Mouse (Mus musculus): ENCODE results near the gene Herc4. TPM values are rescaled to one million over a fixed set of nuclear protein-coding genes. Genes with fewer than 3 reads are reported as not detected.
A peak's percentile ranks its signal among the peaks of the same experiment; 100 is the strongest.

The Herc4 gene
- polyA plus RNA-seq, 1 experiment from 2014 or later = 40.9 TPM

DNA sequence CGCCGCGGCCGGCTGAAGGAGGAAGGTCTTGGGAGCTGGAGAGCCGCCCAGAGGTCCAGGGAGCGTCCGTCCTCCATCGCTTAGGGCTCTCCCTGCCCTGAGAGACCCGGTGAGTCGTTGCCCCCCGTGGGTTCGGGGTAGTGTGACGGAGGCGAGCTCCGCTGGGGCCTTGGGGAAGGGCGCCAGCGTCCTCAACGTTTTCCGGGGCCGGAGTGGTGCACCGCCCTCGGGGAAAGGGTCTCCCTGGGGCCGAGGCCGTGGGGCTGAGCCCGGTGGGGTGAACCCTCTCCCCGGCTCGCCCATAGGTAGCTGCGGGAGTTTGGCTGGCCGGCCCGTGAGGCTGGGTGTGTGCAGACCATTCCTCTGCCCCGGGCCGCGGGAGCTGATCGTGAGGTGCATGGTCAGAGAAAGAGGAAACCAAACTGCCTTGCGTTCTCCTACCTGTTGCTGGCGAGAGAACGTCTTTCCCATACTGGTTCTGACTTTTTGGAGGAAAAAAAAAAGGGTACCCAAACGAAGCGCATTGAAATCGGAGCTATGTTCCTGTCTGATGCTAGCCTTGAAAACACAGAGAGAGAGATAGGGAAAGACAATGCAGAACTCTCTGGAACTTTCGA is 553 bp downstream of the Herc4 start:
- H3K9ac ChIP-seq (ENCODE audit: low read length) = peak overlapping the region; percentile 95
- H3K4me1 ChIP-seq (replicated peaks; ENCODE audit: control insufficient read depth, insufficient read depth, low read length) = peaks cover 7% of the 10 kb centered on the region
- peak overlapping the region; percentile 86 for H3K4me3 ChIP-seq (ENCODE audit: low read length)
- under 1% methylated on average over 40 of the region's 41 CpGs for WGBS
- H3K36me3 ChIP-seq (ENCODE audit: control insufficient read depth, insufficient read depth, low read length) = no peaks in the 10 kb centered on the region
- no peaks in the 10 kb centered on the region for H3K9me3 ChIP-seq (ENCODE audit: control insufficient read depth, low read length)
- H3K27me3 ChIP-seq (ENCODE audit: control insufficient read depth, insufficient read depth, low read depth, low read length) = no peaks in the 10 kb centered on the region
- peak overlapping the region; percentile 96 for H3K27ac ChIP-seq (ENCODE audit: low read length)
- peak overlapping the region; percentile 60 for H3K4me2 ChIP-seq (ENCODE audit: low read depth, low read length)
- ATAC-seq (ENCODE audit: low read depth) = peak; percentile 80

DNA sequence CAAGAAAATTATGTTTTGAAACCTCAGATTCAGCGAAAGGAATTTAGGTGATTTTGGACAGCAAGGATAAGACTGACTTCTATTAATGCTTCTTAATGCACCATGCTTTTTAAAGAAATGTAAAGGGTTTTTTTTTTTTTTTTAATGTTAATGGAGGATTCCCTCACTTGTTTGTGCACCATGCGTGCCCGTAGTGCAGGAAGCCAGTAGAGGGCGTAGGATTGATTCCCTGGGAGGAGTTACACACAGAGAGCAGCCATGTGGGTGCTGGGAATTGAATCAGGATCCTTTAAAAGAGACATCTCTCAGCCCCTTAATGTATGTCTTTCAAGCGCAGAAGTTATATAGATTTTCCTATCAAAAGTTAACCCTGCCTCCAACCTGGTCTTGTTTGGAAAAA is 1.1 kb downstream of the Herc4 start:
- 12% methylated on average over 5 of the region's 5 CpGs for WGBS
- peak overlapping the region; percentile 86 for H3K4me3 ChIP-seq (ENCODE audit: low read length)
- H3K4me1 ChIP-seq (replicated peaks; ENCODE audit: control insufficient read depth, insufficient read depth, low read length) = peaks cover 7% of the 10 kb centered on the region
- H3K9me3 ChIP-seq (ENCODE audit: control insufficient read depth, low read length) = no peaks in the 10 kb centered on the region
- H3K36me3 ChIP-seq (ENCODE audit: control insufficient read depth, insufficient read depth, low read length) = no peaks in the 10 kb centered on the region
- peak overlapping the region; percentile 96 for H3K27ac ChIP-seq (ENCODE audit: low read length)
- peak overlapping the region; percentile 60 for H3K4me2 ChIP-seq (ENCODE audit: low read depth, low read length)
- H3K9ac ChIP-seq (ENCODE audit: low read length) = peak overlapping the region; percentile 95
- no peak for ATAC-seq (ENCODE audit: low read depth)
- no peaks in the 10 kb centered on the region for H3K27me3 ChIP-seq (ENCODE audit: control insufficient read depth, insufficient read depth, low read depth, low read length)

DNA sequence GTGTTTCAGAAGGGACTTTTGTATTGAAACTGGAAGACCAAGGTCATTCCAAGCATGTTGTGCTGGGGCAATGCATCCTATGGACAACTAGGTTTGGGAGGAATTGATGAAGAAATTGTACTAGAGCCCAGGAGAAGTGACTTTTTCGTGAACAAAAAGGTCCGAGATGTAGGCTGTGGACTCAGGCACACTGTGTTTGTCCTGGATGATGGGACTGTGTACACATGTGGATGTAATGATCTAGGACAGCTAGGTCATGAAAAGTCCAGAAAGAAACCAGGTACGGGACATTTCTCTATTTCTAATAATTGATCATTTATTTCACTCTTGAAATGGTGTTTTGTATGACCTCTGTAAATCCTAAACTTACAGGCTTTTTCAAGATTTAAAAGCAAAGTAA is 2.2 kb downstream of the Herc4 start:
- H3K4me3 ChIP-seq (ENCODE audit: low read length) = no peak overlapping the region
- 89% methylated on average over 3 of the region's 3 CpGs for WGBS
- no peak overlapping the region for H3K27ac ChIP-seq (ENCODE audit: low read length)
- H3K9ac ChIP-seq (ENCODE audit: low read length) = no peak overlapping the region
- H3K27me3 ChIP-seq (ENCODE audit: control insufficient read depth, insufficient read depth, low read depth, low read length) = no peaks in the 10 kb centered on the region
- no peaks in the 10 kb centered on the region for H3K9me3 ChIP-seq (ENCODE audit: control insufficient read depth, low read length)
- H3K36me3 ChIP-seq (ENCODE audit: control insufficient read depth, insufficient read depth, low read length) = peaks cover 4% of the 10 kb centered on the region; the same call in 1 of the 2 replicates
- no peak for ATAC-seq (ENCODE audit: low read depth)
- no peak overlapping the region for H3K4me2 ChIP-seq (ENCODE audit: low read depth, low read length)
- H3K4me1 ChIP-seq (replicated peaks; ENCODE audit: control insufficient read depth, insufficient read depth, low read length) = peaks cover 7% of the 10 kb centered on the region

DNA sequence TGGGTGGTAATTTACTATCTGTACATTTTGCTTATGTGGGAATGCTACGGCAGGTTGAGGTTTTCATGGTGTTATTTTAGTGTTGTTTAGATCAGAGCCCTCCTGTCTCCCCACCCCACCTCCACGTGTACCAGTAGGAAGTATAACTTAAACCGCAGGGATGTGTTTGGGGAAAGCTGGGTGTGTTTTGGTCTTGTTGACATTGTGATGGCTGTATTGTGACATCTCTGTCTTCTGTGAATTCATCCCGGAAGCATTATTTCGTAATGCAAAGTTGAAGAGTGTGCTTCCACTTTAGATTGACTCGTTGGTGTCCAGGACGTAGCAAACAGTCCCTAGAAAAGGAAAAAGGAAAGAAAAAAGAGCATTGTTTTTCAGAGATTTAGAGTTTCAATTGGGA is 3.8 kb downstream of the Herc4 start:
- Histone ChIP-seq H3K4me1 (replicated peaks; ENCODE audit: control insufficient read depth, insufficient read depth, low read length) (peaks cover 6% of the 10 kb centered on the region), H3K4me3 (ENCODE audit: low read length) (no peak overlapping the region), H3K36me3 (ENCODE audit: control insufficient read depth, insufficient read depth, low read length) (peaks cover 4% of the 10 kb centered on the region; the same call in 1 of the 2 replicates), H3K27me3 (ENCODE audit: control insufficient read depth, insufficient read depth, low read depth, low read length) (no peaks in the 10 kb centered on the region), H3K9ac (ENCODE audit: low read length) (no peak overlapping the region), H3K9me3 (ENCODE audit: control insufficient read depth, low read length) (no peaks in the 10 kb centered on the region), H3K4me2 (ENCODE audit: low read depth, low read length) (no peak overlapping the region), H3K27ac (ENCODE audit: low read length) (no peak overlapping the region)
- ATAC-seq (ENCODE audit: low read depth) = no peak
- WGBS = 63% methylated on average over 7 of the region's 7 CpGs

DNA sequence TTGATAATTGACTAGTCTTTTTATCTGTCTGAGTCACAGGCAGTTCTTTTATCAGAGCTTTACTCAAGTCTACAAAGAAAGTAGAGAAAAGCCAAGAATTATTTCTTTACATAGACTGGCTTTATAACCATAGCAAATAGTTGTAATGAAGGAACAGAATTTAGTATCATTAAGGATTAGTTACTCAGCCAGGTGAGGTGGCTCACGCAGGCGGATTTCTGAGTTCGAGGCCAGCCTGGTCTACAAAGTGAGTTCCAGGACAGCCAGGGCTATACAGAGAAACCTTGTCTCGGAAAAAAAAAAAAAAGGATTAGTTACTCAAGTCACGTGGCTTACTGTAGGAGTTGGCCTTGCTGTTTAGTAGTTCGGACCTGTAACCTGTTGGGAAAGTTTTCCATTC is 4.8 kb downstream of the Herc4 start:
- Histone ChIP-seq H3K36me3 (ENCODE audit: control insufficient read depth, insufficient read depth, low read length) (peaks cover 4% of the 10 kb centered on the region; the same call in 1 of the 2 replicates), H3K4me3 (ENCODE audit: low read length) (no peak overlapping the region), H3K27ac (ENCODE audit: low read length) (no peak overlapping the region), H3K27me3 (ENCODE audit: control insufficient read depth, insufficient read depth, low read depth, low read length) (no peaks in the 10 kb centered on the region), H3K9me3 (ENCODE audit: control insufficient read depth, low read length) (no peaks in the 10 kb centered on the region), H3K4me2 (ENCODE audit: low read depth, low read length) (no peak overlapping the region), H3K4me1 (replicated peaks; ENCODE audit: control insufficient read depth, insufficient read depth, low read length) (no peaks in the 10 kb centered on the region), H3K9ac (ENCODE audit: low read length) (no peak overlapping the region)
- WGBS = 91% methylated on average over 6 of the region's 6 CpGs
- ATAC-seq (ENCODE audit: low read depth) = no peak

DNA sequence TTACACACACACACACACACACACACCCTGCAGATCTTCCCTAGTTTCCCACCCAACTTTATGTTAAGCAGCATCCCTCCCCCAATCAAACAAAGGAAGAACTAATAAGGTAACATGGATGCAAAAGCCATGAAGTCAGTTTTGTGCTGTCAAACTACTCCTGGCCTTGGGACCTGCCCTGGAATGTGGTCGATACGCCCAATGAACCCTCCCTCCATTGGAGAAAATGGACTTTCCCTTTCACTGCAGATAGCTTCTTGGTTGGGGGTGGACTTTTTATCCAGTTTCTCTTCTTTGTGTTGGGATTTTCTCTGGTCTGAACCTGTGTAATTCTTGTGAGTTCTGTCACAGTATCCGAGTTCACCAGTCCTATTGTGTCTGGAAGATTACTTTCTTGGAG is 15.1 kb downstream of the Herc4 start:
- Histone ChIP-seq H3K4me1 (replicated peaks; ENCODE audit: control insufficient read depth, insufficient read depth, low read length) (no peaks in the 10 kb centered on the region), H3K4me2 (ENCODE audit: low read depth, low read length) (no peak overlapping the region), H3K27ac (ENCODE audit: low read length) (no peak overlapping the region), H3K9ac (ENCODE audit: low read length) (no peak overlapping the region), H3K27me3 (ENCODE audit: control insufficient read depth, insufficient read depth, low read depth, low read length) (no peaks in the 10 kb centered on the region), H3K4me3 (ENCODE audit: low read length) (no peak overlapping the region), H3K36me3 (ENCODE audit: control insufficient read depth, insufficient read depth, low read length) (no peaks in the 10 kb centered on the region), H3K9me3 (ENCODE audit: control insufficient read depth, low read length) (no peaks in the 10 kb centered on the region)
- WGBS = 72% methylated on average over 3 of the region's 3 CpGs
- no peak for ATAC-seq (ENCODE audit: low read depth)

DNA sequence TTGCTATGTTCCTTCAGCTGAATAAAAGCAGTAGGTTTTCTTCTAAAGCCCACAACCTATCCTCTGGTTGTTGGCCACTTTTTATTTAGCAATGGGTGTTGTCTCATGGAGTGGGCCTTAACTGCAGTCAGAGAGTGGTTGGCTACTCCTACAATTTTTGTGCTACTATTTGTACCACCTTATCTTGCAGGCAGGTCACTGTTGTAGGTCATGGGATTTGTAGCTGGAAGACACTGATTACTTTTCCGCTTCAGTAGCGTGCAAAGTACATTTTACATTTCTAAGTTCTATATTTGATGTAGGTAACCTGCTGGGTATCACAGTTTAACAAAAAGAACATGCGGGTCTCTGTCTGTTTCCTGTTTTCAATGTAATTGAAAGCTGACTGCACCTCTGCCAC is 15.7 kb downstream of the Herc4 start:
- Histone ChIP-seq H3K4me3 (ENCODE audit: low read length) (no peak overlapping the region), H3K4me2 (ENCODE audit: low read depth, low read length) (no peak overlapping the region), H3K4me1 (replicated peaks; ENCODE audit: control insufficient read depth, insufficient read depth, low read length) (no peaks in the 10 kb centered on the region), H3K9me3 (ENCODE audit: control insufficient read depth, low read length) (no peaks in the 10 kb centered on the region), H3K36me3 (ENCODE audit: control insufficient read depth, insufficient read depth, low read length) (no peaks in the 10 kb centered on the region), H3K27me3 (ENCODE audit: control insufficient read depth, insufficient read depth, low read depth, low read length) (no peaks in the 10 kb centered on the region), H3K9ac (ENCODE audit: low read length) (no peak overlapping the region), H3K27ac (ENCODE audit: low read length) (no peak overlapping the region)
- WGBS = 90% methylated on average over 3 of the region's 3 CpGs
- no peak for ATAC-seq (ENCODE audit: low read depth)

DNA sequence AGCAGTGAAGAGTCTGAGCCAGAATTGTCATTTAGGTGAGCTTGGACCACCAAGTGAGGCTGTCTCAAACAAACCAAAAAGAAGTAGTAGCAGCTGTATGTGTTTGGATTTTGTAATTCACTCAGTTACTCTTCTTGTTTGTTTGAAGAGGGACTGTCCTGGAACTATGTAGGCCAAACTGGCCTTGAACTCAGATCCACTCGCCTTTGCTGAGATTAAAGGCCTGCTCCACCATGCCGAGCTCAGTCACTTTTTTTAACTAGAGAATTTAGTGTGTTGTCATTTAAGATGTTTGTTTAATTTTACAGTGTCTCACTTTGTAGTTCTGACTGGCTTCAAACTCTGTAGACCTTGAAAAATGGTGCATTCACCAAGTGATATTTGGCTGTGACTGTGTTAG is 24.3 kb downstream of the Herc4 start:
- no peaks in the 10 kb centered on the region for H3K27me3 ChIP-seq (ENCODE audit: control insufficient read depth, insufficient read depth, low read depth, low read length)
- no peak for ATAC-seq (ENCODE audit: low read depth)
- WGBS = 82% methylated on average over 2 of the region's 2 CpGs
- no peak overlapping the region for H3K9ac ChIP-seq (ENCODE audit: low read length)
- H3K4me2 ChIP-seq (ENCODE audit: low read depth, low read length) = no peak overlapping the region
- H3K4me1 ChIP-seq (replicated peaks; ENCODE audit: control insufficient read depth, insufficient read depth, low read length) = no peaks in the 10 kb centered on the region
- peaks cover 15% of the 10 kb centered on the region; the same call in 1 of the 2 replicates for H3K36me3 ChIP-seq (ENCODE audit: control insufficient read depth, insufficient read depth, low read length)
- H3K4me3 ChIP-seq (ENCODE audit: low read length) = no peak overlapping the region
- no peaks in the 10 kb centered on the region for H3K9me3 ChIP-seq (ENCODE audit: control insufficient read depth, low read length)
- no peak overlapping the region for H3K27ac ChIP-seq (ENCODE audit: low read length)

DNA sequence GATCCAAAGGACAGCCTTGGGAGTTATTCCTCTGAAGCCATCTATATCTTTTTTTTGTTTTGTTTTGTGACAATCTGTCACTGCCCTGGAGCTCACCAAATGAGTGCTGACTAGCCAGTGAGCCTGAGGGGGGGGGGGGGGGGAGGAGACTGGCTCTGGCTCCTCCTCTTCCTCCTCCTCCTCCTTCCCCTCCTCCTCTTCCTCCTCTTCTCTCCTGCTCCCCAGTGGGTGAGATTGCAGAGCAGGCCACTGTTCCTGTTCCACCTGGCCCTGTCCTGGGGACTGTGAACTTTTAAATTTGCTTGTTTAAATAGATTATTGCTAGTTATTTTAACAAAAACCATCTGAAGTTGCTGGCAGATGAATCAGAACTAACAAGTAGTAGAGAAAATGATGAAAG is 28.8 kb downstream of the Herc4 start:
- Histone ChIP-seq H3K4me2 (ENCODE audit: low read depth, low read length) (no peak overlapping the region), H3K9me3 (ENCODE audit: control insufficient read depth, low read length) (no peaks in the 10 kb centered on the region), H3K9ac (ENCODE audit: low read length) (no peak overlapping the region), H3K4me3 (ENCODE audit: low read length) (no peak overlapping the region), H3K36me3 (ENCODE audit: control insufficient read depth, insufficient read depth, low read length) (peaks cover 15% of the 10 kb centered on the region), H3K27ac (ENCODE audit: low read length) (no peak overlapping the region), H3K27me3 (ENCODE audit: control insufficient read depth, insufficient read depth, low read depth, low read length) (no peaks in the 10 kb centered on the region), H3K4me1 (replicated peaks; ENCODE audit: control insufficient read depth, insufficient read depth, low read length) (no peaks in the 10 kb centered on the region)
- no peak for ATAC-seq (ENCODE audit: low read depth)

DNA sequence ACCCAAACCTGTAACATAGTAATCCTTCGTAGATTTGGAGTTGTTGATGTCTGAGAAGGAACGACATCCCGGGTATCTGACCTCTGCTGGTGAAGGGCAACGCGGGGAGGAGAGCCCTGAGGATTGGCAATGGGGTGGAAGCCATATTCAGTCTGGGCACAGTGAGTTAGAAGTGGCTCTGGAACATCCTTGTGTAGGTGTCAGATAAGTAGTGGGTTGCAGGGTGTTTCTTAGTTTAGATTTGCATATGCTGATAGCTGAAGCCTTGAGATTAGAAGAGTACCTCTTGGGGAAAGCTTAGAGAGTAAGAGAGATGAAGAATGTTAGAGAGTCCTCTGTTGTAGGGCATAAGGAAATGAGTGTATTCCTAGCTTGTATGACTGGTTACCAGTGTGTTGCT is 29.3 kb downstream of the Herc4 start:
- H3K4me2 ChIP-seq (ENCODE audit: low read depth, low read length) = no peak overlapping the region
- no peaks in the 10 kb centered on the region for H3K9me3 ChIP-seq (ENCODE audit: control insufficient read depth, low read length)
- no peak overlapping the region for H3K27ac ChIP-seq (ENCODE audit: low read length)
- no peaks in the 10 kb centered on the region for H3K4me1 ChIP-seq (replicated peaks; ENCODE audit: control insufficient read depth, insufficient read depth, low read length)
- no peak for ATAC-seq (ENCODE audit: low read depth)
- WGBS = 85% methylated on average over 5 of the region's 5 CpGs
- peaks cover 17% of the 10 kb centered on the region for H3K36me3 ChIP-seq (ENCODE audit: control insufficient read depth, insufficient read depth, low read length)
- H3K9ac ChIP-seq (ENCODE audit: low read length) = no peak overlapping the region
- no peaks in the 10 kb centered on the region for H3K27me3 ChIP-seq (ENCODE audit: control insufficient read depth, insufficient read depth, low read depth, low read length)
- H3K4me3 ChIP-seq (ENCODE audit: low read length) = no peak overlapping the region

Measured in lung, embryonic 16.5 days (tissue).